Mouse (Mus musculus) T-helper 1 cell (primary cell): Measurements from ENCODE around the gene Gp5.

Experiments
- in situ Hi-C: fragments of 300-600 bp; cut with MboI, MseI; formaldehyde crosslinking; loops from one replicate; pipeline ENCODE4 v1.15.1; 2025; ENCODE audit warnings: high pct_unique_total_duplicates

The Gp5 gene

DNA sequence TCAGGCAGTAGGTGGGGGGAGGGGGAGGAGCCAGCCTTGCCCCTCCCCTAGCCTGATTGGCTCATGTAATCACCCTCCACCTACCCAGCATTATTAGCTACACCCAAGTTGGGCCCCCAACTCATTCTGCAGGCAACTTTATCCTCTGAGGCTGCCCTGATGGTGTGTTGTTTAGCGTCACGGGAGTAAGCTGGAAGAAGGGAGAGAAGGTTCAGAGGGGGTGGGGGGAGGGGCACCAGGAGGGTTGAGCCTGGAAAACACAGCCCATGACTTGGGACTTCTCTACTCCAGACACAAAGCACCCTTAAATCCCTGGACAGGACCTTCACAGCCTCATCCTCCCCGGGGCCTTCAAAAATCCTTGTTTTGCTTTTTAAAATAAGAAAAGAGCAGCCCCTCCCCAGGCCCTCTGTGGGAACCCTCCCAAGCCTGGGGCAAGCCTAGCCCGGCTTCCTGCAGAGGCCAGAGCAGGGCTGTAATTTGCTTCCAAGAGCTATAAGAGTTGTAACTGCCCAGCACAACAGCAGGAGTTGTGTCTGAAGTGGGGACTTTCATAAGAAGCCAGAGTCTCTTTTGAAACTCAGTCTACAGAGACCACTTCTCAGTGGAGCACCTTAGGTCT, 29.8 kb downstream of the Gp5 start:
- in situ Hi-C loops: no loop called here

DNA sequence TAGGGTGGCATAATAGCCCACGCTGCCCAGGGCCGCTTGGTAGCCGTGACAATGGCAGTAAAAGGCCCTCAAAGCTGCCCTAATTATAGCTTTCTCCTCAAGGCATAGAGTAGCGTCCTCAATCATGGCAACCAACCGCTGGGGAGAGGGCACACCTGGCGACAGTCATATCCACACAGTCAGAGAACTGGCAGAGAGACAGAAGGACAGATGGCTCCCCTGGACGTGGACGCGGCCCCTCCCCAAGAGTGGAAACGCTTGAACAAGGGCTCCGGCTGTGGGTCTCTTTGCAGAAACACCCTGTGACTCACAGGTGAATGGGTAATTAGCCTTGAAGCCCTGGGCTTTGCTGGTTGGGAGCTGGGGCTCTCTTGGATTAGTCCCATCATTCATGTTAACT, 32.2 kb downstream of the Gp5 start:
- in situ Hi-C loops: no loop called here

DNA sequence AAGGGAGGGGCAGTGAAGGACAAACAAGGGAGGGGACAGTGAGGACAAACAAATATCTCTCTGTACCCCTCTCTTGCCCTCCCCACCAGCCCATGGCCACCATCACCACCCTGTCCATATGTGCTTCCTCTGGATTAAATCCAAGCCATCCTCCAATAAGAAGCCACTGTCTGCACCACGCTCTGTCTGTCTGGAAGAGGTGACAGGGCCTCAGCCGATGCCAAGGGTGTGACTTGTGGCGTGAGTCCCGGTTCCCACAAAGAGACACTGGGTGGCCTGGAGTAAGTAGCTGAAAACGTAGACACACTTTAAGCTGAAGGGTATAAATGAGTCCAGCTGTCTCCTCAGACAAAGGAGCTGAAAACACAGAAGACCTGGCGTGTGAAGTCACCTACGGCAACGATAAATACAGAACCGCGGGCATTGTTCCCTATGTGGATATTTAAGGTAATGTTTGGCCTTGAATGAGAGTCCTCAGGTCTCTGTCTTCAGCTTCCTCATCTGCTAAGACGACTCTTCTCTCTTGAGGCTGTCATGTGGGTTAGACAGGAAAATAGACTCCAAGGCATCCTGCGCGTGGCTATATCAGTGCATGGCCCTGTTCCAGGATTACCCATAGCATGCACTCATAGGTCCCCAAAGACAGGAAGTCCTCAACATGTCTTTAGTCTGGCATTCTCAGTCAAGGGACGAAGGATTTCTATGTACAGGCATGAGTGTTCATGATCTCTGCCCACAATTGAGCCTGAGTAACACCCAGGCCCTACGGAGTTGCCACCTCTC, 34.8 kb downstream of the Gp5 start:
- in situ Hi-C loops: no loop called here

DNA sequence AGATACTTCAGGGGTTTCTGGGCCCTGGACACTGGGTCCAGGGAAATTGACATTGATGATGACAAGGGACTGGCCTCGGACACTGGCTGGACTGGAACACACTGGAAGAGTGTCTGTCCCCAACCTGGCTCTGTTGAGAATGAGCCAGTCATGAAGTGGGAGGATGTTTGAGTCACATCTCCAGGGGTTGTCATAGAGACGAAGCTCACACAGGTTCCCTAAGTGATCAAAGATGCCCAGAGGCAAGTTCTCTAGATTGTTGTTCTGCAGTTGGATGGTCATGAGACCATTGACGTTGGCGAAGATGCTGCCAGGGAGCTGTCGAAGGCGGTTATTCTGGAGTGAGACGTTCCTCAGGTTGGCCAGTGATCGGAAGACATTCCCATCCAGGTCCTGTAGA, 37.5 kb downstream of the Gp5 start:
- in situ Hi-C loops: no loop called here

DNA sequence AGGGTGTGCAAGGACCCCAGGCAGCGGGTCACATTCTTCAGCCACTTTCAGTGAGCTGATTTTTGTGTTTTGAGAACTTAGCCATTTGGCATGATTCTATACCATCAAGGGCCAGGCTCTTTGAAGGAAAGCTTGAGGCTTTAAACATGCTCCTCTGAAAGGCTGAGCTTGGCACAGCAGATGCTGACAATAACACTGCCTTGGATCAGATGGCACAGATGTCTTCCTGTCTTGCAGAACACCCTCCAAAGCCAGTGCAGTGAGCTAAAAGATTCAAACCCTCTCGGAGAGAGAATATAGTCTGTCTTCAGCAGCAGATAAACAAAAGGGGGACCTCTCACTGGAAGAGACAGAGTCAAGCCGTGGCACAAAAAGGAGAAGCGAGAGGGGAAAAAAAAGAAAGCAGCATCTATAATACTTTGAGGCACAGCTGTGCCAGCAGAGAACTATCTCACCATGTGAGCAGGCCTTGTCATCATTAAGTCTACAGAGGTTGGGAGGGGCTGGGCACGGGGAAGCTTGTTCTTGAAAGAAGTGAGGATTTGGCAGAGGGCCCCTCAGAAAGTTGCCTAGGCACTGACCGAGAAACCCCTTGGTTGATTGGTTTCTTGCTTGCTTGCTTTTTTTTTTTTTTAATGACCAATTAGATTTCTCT, 38.5 kb downstream of the Gp5 start:
- in situ Hi-C loops: no loop called here

DNA sequence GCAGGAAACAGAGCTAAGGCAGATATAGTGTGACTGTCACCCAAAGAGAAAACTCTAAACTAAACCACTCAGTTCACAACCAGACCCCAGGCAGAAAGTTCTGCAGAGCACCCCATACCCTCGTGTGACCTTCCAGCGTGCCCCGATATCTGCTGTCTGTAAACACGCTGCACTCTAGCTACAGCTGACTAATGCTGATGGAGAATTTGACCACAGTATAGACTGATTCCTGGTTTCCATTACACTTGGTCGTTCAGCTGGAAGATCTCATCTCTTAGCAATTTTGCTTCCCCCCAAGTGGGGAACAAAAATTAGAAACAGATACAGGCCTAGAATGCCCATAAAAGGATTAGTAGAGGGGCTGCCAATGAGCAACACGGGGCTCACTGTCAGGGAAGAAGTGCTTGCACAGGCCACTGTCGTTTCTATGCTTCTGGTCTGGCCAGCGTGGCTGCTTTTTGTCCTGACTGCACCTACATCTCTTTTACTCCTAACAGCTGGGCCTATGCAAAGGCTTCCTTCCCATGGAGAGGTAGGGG, 39.3 kb downstream of the Gp5 start:
- in situ Hi-C loops: no loop called here

DNA sequence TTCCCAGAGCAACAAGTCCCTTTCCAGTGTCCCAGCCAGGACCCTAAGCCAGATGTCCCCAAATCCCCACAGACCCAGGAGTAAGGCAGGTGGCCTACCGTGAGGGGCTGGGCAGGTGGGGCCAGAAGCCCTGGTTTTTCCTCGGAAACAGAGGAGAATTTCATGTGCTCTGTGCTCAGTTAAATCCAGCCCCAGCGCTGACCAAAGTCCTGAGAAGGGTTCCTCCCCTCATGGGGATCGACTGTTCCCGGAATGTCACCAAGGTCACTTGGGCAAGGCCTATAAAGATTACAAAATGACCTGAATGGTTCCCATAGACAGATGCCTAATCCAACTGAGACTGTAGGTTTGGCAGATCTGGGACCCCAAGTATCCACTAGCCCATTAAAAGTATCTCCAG, 43.2 kb downstream of the Gp5 start, which contains the start of gene Cpn2:
Gene Cpn2 (minus strand): TSS at position 141 of the 400 bp plus-strand sequence.
- in situ Hi-C loops: no loop called here

DNA sequence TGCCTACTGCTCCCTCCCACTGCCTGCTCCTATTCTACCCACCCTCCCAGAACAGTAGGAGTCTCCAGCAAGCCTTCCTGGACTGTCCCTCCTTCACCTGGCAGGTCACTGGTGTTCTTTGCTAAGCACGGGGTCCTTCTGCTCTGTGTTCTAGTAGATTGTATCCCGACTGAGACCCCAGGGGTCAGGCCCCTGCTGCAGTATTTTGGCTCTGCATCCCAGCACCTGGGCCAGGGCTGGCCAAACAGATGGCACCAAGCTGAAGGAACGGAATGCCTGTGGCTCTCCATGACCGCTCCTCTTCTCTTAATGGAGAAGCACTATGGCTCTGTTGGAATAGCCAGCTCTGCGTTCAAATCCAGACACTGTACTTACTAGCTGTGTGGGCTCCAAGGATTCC, 44.0 kb downstream of the Gp5 start:
- in situ Hi-C loops: no loop called here

DNA sequence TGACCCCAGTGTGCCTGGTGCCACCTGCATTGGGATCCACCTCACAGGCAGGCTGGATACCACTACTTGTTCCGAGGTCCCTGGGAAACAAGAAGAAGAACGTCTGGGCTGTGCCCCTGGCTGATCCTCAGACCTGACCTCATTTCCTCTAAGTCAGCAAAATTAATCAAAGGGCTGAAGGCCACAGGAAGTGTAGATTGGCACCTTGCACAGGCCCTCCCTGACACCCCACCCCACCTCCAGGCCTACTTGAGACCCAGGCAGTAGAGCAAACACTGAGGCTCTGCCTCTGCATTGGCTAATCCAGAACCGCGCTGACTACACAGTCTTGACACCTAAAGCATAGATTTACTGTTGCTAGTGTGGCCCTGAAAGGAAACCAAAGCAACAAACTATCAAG, 45.0 kb downstream of the Gp5 start:
- in situ Hi-C loops: no loop called here

DNA sequence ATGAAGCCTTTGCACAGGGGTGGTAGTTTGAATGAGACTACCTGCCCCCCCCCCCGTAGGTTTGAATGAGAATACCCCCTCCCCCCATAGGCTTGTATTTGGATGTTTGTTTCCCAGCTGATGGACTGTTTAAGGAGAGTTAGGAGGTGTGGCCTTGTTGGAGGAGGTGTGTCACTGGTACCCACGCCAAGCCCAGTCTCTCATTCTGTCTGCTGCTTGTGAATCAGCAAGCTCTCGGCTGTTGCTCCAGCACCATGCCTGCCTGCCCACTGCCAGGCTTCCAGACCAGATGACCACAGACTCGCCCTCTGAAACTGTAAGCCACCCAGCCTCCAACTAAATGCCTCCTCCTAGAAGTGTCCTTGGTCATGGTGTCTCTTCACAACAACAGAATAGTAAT, 47.4 kb downstream of the Gp5 start:
- in situ Hi-C loops: loop anchor here (5.0 kb wide), 1 partner anchor 259 kb away; no protein-coding TSS in a partner anchor

DNA sequence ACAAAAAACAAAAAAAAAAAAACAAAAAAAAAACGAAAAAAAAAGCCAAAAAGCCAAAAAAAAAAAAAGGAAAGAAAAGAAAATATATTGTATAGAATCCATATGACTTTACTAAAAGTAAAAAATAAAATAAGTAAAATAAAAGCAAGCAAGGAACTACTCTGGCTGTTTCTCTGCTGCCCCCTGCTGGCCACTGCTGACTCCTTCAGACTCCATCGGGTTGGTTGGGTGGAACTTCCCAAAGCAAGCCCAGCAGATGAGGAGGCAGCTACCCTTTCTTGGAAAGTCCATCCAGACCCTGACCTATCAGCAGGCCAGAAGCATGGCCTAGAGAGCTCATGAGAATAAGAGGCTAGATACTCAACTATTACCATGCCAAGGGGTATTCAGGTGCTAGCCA, 47.9 kb downstream of the Gp5 start:
- in situ Hi-C loops: loop anchor here (5.0 kb wide), 1 partner anchor 260 kb away; no protein-coding TSS in a partner anchor

DNA sequence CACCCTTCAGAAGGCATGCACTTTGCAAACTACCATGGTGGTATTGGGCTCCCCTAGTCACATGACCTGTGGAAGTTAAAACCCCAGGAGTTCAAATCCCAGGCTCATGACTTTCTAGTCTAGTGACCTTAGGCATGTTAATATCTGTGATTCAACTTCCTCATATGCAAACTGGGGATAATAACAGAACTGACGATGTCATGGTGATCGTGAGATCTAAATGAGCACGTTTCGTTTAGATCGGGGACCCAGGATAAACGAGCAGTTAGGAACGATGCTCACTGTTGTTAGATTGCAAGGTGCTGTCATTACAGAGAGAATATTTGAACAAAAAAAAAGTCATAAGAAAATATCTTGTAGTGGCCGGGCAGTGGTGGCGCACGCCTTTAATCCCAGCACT, 48.4 kb downstream of the Gp5 start:
- in situ Hi-C loops: loop anchor here (5.0 kb wide), 1 partner anchor 260 kb away; no protein-coding TSS in a partner anchor

DNA sequence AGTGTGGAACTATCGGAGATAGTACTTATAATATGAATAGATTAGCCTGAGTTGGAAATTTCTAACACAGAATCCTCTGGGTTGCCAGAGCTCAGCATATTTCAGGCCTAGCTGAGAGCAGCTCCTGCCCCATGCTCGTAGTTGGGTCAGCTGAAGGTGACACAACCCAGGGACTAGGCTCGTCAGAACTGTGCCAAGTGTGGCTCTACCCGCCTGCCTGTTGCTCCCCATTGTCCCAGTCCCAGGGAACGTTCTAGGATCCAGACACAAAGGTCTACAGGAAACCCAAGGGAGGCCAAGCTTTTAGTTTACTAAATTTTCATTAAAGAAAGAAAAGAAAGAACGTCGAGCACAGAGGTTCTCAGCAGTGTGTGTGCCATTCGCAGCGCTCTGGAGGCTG, 49.2 kb downstream of the Gp5 start:
- in situ Hi-C loops: loop anchor here (5.0 kb wide), 1 partner anchor 261 kb away; no protein-coding TSS in a partner anchor

DNA sequence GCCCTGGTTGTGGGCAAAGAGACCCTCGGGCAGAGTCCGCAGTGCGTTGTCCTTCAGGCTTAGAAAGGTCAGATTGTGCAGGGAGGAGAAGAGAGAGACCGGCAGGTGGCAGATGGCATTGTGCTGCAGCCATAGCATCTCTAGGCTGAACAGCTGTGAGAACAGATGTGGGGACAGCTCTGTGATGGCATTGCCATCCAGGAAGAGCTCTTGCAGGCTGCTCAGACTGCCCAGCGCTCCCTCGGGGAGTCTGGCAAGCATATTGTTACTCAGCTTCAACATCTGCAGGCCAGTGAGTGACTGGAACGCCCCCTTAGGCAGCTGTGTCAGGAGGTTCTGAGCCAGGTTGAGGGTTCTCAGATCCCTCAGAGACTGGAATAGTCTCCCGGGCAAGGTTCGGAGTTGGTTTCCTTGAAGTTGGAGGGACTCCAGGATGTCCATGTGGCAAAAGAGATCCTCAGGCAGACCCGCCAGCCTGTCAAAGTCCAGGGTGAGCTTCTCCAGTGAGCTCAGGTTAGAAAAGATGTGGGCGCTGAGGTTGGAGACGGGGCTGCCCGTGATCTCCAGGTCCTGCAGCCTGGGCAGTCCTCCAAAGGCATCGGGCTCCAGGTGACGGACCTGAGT, 50.5 kb downstream of the Gp5 start:
- in situ Hi-C loops: loop anchor here (5.0 kb wide), 1 partner anchor 262 kb away; no protein-coding TSS in a partner anchor

DNA sequence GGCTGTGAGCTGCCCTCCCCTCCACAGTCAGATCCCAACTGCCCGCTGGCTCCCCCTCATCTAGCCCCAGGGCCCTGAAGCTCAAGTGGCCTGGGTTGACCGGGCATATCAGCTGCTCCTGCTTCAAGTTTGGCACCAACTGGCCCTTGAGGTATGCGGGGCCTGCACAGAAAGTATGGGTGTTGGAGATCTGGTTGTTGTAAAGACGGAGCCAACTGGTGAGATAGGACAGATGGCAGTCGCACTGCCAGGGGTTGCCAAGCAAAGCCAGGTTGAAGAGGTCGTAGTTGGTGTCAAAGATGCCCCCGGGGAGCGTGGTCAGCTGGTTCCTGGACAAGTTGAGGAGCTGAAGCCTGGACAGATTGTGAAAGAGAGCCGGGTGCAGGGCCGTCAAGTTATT, 51.1 kb downstream of the Gp5 start:
- in situ Hi-C loops: no loop called here

DNA sequence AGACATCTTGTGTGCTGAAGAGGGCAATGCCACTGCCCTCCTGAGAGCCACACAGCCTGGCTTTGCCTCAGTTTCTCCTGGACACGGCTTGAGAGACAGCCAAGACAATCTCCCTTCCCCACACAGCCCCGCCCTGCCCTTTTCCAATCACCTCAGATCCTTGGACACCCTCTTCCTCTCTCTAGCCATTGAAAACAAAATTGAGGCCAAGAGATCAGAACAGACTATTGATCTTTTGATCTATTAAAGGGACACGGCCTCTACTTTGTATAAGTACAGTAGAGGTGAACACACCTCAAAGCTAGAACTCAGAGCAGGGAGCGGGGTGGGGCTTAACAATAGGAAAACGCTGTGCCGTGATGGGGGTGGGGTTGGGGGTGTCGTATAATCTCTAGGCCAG, 52.1 kb downstream of the Gp5 start:
- in situ Hi-C loops: no loop called here

DNA sequence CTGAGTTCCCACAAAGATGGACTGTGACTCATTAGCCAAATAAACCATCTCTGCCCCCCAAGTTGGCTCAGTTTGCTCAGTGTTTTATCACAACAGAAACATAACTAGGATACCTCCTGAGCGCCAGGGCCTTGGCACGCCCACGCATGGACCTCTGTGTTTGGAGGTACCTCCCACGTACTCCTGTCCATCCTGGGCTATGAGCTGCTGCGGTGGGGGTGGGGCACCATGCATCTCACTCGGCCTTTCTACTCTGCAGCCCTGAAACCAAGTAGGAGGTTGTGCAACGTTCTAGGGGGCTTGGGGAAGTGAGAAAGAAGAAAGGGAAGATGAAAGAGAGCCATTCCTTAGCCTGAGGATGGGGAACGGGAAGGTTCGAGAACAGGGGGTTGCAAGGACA, 52.9 kb downstream of the Gp5 start:
- in situ Hi-C loops: no loop called here
